Mouse (Mus musculus): ENCODE results near the gene Kbtbd4. TPM values are rescaled to one million over a fixed set of nuclear protein-coding genes. Genes with fewer than 3 reads are reported as not detected.

Kbtbd4 gene
- total RNA-seq, 1 experiment = 19.0 TPM

DNA sequence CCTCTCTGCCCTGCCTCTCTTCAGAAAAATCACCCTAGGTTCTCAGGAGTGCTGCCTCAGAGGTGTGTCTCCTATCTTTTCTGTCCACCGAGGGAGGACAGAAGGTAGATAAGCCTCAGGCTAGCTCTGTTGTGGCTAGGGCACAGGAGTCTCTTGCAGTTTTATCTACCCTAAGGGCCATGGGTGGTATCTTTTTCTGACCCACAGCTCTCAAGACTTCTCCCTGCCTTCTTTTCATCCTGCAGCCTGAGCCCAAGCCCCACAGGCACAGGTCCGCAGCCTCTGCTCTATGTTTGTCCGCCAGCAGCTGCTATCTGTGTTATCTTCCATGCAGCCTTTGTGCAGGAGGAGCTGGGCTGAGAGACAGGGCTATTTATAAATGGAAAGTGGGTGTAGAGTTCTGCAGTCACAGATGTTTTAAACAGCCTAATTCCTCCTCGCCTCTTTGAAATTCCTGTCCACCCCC, 34.4 kb upstream of the Kbtbd4 start:
- no peaks in the 10 kb centered on the region for H3K9me3 ChIP-seq (ENCODE audit: control insufficient read depth, insufficient read depth, low read depth, low read length)
- H3K4me3 ChIP-seq (ENCODE audit: insufficient read depth in 1 of 2, low read depth in 1 of 2, low read length in 2 of 2, poor library complexity in 1 of 2, severe bottlenecking in 1 of 2) = no peak overlapping the region
- DNase-seq (ENCODE audit: low read depth, low spot score) = no peak
- no peak overlapping the region for H3K9ac ChIP-seq (ENCODE audit: insufficient read depth, low read depth, low read length, poor library complexity, severe bottlenecking)
- in situ Hi-C loops (cut with MboI; ENCODE audit: low sequenced_read_pairs in 2 of 2, unreplicated experiment in 2 of 2) = no loop called here
- peaks cover 10% of the 10 kb centered on the region for H3K36me3 ChIP-seq (ENCODE audit: control insufficient read depth, insufficient read depth, low read length, poor library complexity, severe bottlenecking)
- H3K4me1 ChIP-seq (ENCODE audit: control insufficient read depth in 2 of 2, insufficient read depth in 2 of 2, low read length in 2 of 2, poor library complexity in 1 of 2) = no peaks in the 10 kb centered on the region
- no peak overlapping the region for H3K27ac ChIP-seq (ENCODE audit: insufficient read depth, low read depth, low read length, poor library complexity, severe bottlenecking)
- TF ChIP-seq ZNF384 (IDR thresholded peaks at IDR 0.05; ENCODE audit: low read depth, low read length) = no peak
- no peak for TF ChIP-seq CHD2 (IDR thresholded peaks at IDR 0.05; ENCODE audit: low read depth, low read length)
- TF ChIP-seq ZC3H11A (IDR thresholded peaks at IDR 0.05; ENCODE audit: borderline replicate concordance, low read depth, low read length) = no peak
- no peak for TF ChIP-seq MAFK (IDR thresholded peaks at IDR 0.05; ENCODE audit: insufficient read depth, low read depth, low read length)
- TF ChIP-seq HCFC1 (IDR thresholded peaks at IDR 0.05; ENCODE audit: borderline replicate concordance, insufficient read depth, low read length) = no peak

DNA sequence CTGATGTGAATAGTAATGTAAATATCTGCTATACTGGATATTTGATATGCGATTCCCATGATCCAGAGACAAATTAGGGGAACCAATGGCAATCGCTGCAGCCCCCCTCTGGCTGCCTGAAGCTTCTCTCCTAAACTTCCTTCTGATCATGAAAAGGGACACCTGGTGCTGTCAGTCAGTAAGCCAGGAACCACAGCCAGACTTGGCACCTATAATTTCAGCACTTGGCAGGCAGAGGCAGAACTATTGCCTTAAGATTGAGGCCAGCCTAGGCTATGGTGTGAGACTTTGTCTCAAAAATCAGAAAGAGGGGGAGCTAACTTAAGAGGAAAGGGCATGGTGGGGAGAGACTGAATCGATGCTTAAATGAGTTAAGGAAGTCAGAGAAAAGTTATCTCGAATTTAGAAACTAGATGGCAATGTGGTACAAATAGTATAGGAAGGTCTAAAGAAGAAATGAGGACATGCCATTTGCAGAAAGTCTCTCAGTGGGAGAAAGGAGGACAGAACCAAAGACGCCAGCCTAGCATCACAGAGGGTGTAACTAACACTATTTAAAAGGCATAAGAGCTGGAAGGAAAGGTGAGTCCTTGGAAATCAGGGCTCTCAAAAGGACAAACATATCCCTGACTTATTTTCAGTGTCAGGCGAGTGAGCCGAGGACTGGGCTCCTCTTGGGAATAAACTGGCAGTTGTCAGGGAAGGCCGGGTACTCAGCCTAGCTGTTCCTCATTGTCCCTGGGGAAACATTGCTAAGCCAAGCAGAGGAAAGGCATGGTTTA, 33.2 kb upstream of the Kbtbd4 start:
- in situ Hi-C loops (cut with MboI; ENCODE audit: low sequenced_read_pairs in 2 of 2, unreplicated experiment in 2 of 2) = no loop called here
- Histone ChIP-seq H3K9ac (ENCODE audit: insufficient read depth, low read depth, low read length, poor library complexity, severe bottlenecking) (no peak overlapping the region), H3K27ac (ENCODE audit: insufficient read depth, low read depth, low read length, poor library complexity, severe bottlenecking) (no peak overlapping the region), H3K4me3 (ENCODE audit: insufficient read depth in 1 of 2, low read depth in 1 of 2, low read length in 2 of 2, poor library complexity in 1 of 2, severe bottlenecking in 1 of 2) (no peak overlapping the region), H3K9me3 (ENCODE audit: control insufficient read depth, insufficient read depth, low read depth, low read length) (no peaks in the 10 kb centered on the region), H3K36me3 (ENCODE audit: control insufficient read depth, insufficient read depth, low read length, poor library complexity, severe bottlenecking) (peaks cover 4% of the 10 kb centered on the region; the same call in 1 of the 2 replicates), H3K4me1 (ENCODE audit: control insufficient read depth in 2 of 2, insufficient read depth in 2 of 2, low read length in 2 of 2, poor library complexity in 1 of 2) (no peaks in the 10 kb centered on the region)
- no peak for DNase-seq (ENCODE audit: low read depth, low spot score)
- TF ChIP-seq ZC3H11A (IDR thresholded peaks at IDR 0.05; ENCODE audit: borderline replicate concordance, low read depth, low read length) (no peak), MAFK (IDR thresholded peaks at IDR 0.05; ENCODE audit: insufficient read depth, low read depth, low read length) (no peak), ZNF384 (IDR thresholded peaks at IDR 0.05; ENCODE audit: low read depth, low read length) (no peak), HCFC1 (IDR thresholded peaks at IDR 0.05; ENCODE audit: borderline replicate concordance, insufficient read depth, low read length) (no peak), CHD2 (IDR thresholded peaks at IDR 0.05; ENCODE audit: low read depth, low read length) (no peak)

DNA sequence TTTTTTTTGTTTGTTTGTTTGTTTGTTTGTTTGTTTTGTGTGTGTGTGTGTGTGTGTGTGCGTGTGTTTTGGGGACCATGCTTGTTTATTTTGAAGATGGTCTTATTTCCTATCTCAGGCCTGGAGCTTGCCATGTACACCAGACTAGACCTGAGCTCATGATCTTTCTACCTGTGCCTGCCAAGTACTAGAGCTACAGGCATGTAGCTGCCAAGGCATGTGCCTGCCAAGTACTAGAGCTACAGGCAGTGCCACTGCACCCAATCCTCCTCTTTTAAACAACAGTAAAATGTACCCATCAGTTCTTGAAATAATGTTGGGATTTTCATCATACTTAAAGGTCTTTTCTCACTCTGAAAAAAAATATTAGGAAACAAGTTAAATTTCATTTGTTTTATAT, 30.5 kb upstream of the Kbtbd4 start:
- in situ Hi-C loops (cut with MboI; ENCODE audit: low sequenced_read_pairs in 2 of 2, unreplicated experiment in 2 of 2) = no loop called here

DNA sequence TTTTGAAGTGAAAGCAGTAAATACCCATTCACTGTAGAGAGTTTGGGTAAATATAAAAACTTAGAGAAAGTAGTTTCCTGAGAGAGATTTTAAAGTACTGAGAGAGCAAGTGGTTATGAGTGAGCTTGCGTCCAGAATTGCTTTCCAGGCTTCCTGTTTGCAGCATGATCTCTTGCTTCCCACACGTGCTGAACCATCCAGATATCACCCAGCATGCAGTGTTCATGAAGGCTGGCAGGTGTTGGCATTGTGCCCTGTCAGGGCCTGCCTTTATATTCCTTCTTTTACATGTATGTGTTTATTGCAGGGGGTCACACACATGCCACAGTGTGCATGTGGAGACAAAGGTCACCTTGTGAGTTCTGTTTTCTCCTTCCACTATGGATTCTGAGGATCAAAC, 29.3 kb upstream of the Kbtbd4 start:
- H3K27ac ChIP-seq (ENCODE audit: insufficient read depth, low read depth, low read length, poor library complexity, severe bottlenecking) = no peak overlapping the region
- DNase-seq (ENCODE audit: low read depth, low spot score) = no peak
- no peak for TF ChIP-seq CHD2 (IDR thresholded peaks at IDR 0.05; ENCODE audit: low read depth, low read length)
- TF ChIP-seq MAFK (IDR thresholded peaks at IDR 0.05; ENCODE audit: insufficient read depth, low read depth, low read length) = no peak
- no peak for TF ChIP-seq HCFC1 (IDR thresholded peaks at IDR 0.05; ENCODE audit: borderline replicate concordance, insufficient read depth, low read length)
- no peak for TF ChIP-seq ZC3H11A (IDR thresholded peaks at IDR 0.05; ENCODE audit: borderline replicate concordance, low read depth, low read length)
- no peak for TF ChIP-seq ZNF384 (IDR thresholded peaks at IDR 0.05; ENCODE audit: low read depth, low read length)
- no peak overlapping the region for H3K9ac ChIP-seq (ENCODE audit: insufficient read depth, low read depth, low read length, poor library complexity, severe bottlenecking)
- no peaks in the 10 kb centered on the region for H3K36me3 ChIP-seq (ENCODE audit: control insufficient read depth, insufficient read depth, low read length, poor library complexity, severe bottlenecking)
- no peaks in the 10 kb centered on the region for H3K9me3 ChIP-seq (ENCODE audit: control insufficient read depth, insufficient read depth, low read depth, low read length)
- in situ Hi-C loops (cut with MboI; ENCODE audit: low sequenced_read_pairs in 2 of 2, unreplicated experiment in 2 of 2) = no loop called here
- no peak overlapping the region for H3K4me3 ChIP-seq (ENCODE audit: insufficient read depth in 1 of 2, low read depth in 1 of 2, low read length in 2 of 2, poor library complexity in 1 of 2, severe bottlenecking in 1 of 2)
- no peaks in the 10 kb centered on the region for H3K4me1 ChIP-seq (ENCODE audit: control insufficient read depth in 2 of 2, insufficient read depth in 2 of 2, low read length in 2 of 2, poor library complexity in 1 of 2)

More for the DNA sequence above, 30.5 kb upstream of the Kbtbd4 start:
- Histone ChIP-seq H3K9me3 (ENCODE audit: control insufficient read depth, insufficient read depth, low read depth, low read length) (no peaks in the 10 kb centered on the region), H3K9ac (ENCODE audit: insufficient read depth, low read depth, low read length, poor library complexity, severe bottlenecking) (no peak overlapping the region), H3K4me3 (ENCODE audit: insufficient read depth in 1 of 2, low read depth in 1 of 2, low read length in 2 of 2, poor library complexity in 1 of 2, severe bottlenecking in 1 of 2) (no peak overlapping the region), H3K4me1 (ENCODE audit: control insufficient read depth in 2 of 2, insufficient read depth in 2 of 2, low read length in 2 of 2, poor library complexity in 1 of 2) (no peaks in the 10 kb centered on the region), H3K36me3 (ENCODE audit: control insufficient read depth, insufficient read depth, low read length, poor library complexity, severe bottlenecking) (no peaks in the 10 kb centered on the region), H3K27ac (ENCODE audit: insufficient read depth, low read depth, low read length, poor library complexity, severe bottlenecking) (no peak overlapping the region)
- TF ChIP-seq ZC3H11A (IDR thresholded peaks at IDR 0.05; ENCODE audit: borderline replicate concordance, low read depth, low read length) (no peak), HCFC1 (IDR thresholded peaks at IDR 0.05; ENCODE audit: borderline replicate concordance, insufficient read depth, low read length) (no peak), ZNF384 (IDR thresholded peaks at IDR 0.05; ENCODE audit: low read depth, low read length) (no peak), MAFK (IDR thresholded peaks at IDR 0.05; ENCODE audit: insufficient read depth, low read depth, low read length) (no peak), CHD2 (IDR thresholded peaks at IDR 0.05; ENCODE audit: low read depth, low read length) (no peak)
- DNase-seq (ENCODE audit: low read depth, low spot score) = no peak

All from ES-E14 (cell line).